Mouse (Mus musculus) 3134 (cell line): ENCODE results near the gene Ttc16.

ENCODE experiments used
- DNase-seq: peaks from one replicate; pipeline ENCODE4 v3.0.0-alpha.2; 2011; ENCODE audit warnings: low spot score; ENCODE audit not compliant: insufficient read length; ENCODE audit errors: extremely low read depth

The Ttc16 gene

GRCm38 (mm10) chr2:32720681-32721229, 54.7 kb downstream of the Ttc16 start, which contains the start of gene Sh2d3c:
TSS of gene Sh2d3c (plus strand) at chr2:32721055.
- peak; percentile 77 for DNase-seq

GRCm38 (mm10) chr2:32720053-32720452, 55.4 kb downstream of the Ttc16 start:
- DNase-seq, result no peak

- no peak for DNase-seq
These were observed 56.7 kb downstream of the Ttc16 start for GRCm38 (mm10) chr2:32718761-32719160.

- peak; percentile 73 for DNase-seq
These were observed 60.4 kb downstream of the Ttc16 start for GRCm38 (mm10) chr2:32714987-32715425.

- no peak for DNase-seq
These were observed 61.1 kb downstream of the Ttc16 start for GRCm38 (mm10) chr2:32714117-32714986.

- DNase-seq, result peak; percentile 91
These were observed 62.3 kb downstream of the Ttc16 start, which contains the start of gene Cdk9 for GRCm38 (mm10) chr2:32712934-32713817. TSS of gene Cdk9 (minus strand) at chr2:32713076.

- peak; percentile 88 for DNase-seq
These were observed 62.9 kb downstream of the Ttc16 start for GRCm38 (mm10) chr2:32712586-32712933.

- peak; percentile 80 for DNase-seq
These were observed 63.3 kb downstream of the Ttc16 start for GRCm38 (mm10) chr2:32712108-32712551.

- no peak for DNase-seq
These were observed 64.0 kb downstream of the Ttc16 start for GRCm38 (mm10) chr2:32711301-32712056.

- no peak for DNase-seq
These were observed 65.0 kb downstream of the Ttc16 start for GRCm38 (mm10) chr2:32710425-32710824.

- DNase-seq, result no peak
These were observed 65.8 kb downstream of the Ttc16 start for GRCm38 (mm10) chr2:32709521-32710137.

- DNase-seq, result peak; percentile 41
These were observed 66.8 kb downstream of the Ttc16 start for GRCm38 (mm10) chr2:32708643-32709042.
